Mouse (Mus musculus) cerebellum, postnatal 25 days (tissue): ENCODE data around the gene Ghrhr.

ENCODE experiments used
- DNase-seq, 2 experiments: peaks; one replicate each; pipeline ENCODE4 v3.0.0; 2021; ENCODE audit warnings: mixed read lengths in 2 of 2

Ghrhr gene

DNA sequence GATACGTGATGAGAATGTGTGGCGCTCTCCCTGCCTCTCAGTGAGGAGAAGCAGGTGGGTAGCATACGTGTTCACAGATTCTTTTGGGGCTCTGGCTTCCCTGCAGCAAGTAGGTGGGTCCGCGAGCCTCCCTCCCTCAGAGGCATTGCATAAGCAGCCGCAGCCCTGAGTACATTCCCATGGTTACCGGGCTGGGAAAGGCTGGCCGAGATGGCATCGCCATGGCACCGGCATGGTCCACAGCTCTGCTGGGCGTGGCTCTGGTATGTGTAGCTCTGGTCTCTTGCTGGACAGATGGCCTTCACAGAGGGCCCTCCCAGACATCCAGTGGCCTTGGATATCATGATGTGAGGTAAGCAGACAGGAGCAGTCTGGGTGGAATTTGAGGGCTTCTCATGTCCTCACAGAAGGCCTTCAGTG, 20.5 kb downstream of the Ghrhr start:
- DNase-seq: peak; percentile 76 to 77

DNA sequence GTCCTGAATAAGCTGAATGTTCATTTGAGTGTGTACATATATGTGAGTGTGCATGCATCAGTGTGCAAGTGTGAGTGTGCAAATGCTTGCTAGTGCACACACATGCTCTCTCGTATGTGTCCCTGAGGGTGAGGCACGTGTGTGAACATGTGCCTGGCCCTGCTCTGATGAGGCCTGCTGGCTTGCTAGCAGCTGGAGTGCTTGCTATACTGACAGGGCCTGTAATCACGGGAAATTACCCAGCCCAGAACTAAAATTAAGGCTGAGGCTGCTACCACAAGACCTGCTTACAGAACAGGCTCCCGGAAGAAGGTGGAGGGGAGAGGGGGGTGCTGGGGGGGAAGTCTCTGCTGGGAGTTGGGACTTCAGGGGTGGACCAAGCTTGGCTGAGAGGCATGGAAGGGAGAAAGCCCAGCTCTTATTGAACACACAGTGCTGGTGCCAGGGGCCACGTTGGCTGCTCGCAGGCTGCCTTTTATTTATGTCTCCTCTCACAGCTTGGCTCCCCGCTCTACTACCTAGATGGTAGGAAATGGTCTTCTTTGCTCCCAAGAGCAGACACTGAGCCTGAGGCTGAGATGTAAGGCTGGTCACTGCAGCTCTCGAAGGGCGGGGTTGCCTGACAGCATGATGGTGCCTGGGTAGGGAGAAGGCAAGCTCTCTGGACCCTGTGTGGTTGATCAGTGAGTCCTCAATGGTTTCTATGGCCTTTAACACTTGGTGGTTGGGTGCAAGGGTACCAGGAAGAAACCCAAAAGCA, 23.0 kb downstream of the Ghrhr start:
- peak; percentile 38 to 42 for DNase-seq

DNA sequence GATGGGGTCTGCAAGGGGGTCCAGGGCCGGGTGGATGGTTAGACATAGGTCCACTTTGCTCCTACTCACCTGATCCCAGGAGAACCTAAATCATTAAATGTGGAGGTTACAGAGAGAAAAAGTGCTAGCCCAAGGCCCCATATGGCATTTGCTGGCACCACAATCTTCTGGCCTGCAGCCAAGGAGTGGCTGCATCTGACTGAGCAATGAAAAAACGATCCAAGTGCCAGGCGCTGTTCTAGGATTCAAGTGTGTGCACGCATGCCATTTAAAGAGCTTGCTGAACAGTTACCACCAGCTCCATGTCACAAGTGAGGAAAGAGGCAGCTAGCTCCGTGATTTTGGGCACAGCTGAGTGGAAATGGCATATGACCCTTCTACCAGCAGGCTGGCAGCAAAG, 23.8 kb downstream of the Ghrhr start:
- DNase-seq: peak; percentile 99

DNA sequence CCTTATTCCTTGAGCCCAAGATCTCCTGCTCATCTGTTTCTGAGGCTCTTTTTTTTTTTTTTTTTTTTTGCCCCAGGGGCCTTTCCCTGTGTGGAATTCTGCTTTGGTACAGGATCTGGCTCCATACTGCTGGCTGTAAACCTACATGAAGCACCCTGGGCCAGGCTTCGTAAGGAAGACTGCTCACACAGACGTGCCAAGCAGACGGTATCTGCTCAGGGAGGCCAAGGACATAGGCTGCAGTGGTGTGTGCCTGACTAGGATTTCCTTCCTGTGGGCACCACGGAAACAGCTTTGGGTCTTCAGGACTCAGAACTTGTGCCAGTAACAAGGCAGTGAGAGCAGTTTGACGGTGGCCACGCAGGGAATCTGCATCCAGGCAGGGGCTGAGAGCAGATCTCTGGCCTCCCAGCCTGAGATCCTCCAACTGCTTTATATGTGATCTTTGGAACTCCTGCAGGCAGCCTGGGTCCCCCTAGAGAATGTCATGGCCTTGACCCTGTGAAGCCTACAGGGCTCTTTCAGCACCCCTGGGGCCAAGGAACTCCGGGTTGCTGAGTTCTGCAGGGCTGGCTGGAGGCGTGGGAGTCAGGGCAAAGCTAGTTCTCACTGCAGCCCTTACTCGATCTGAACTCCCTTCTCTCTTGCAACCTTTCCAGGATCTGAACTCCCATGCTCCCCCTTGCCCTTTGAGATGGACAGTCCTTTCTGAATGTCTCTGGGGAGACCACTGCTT, 26.1 kb downstream of the Ghrhr start:
- peak; percentile 37 to 45 for DNase-seq

DNA sequence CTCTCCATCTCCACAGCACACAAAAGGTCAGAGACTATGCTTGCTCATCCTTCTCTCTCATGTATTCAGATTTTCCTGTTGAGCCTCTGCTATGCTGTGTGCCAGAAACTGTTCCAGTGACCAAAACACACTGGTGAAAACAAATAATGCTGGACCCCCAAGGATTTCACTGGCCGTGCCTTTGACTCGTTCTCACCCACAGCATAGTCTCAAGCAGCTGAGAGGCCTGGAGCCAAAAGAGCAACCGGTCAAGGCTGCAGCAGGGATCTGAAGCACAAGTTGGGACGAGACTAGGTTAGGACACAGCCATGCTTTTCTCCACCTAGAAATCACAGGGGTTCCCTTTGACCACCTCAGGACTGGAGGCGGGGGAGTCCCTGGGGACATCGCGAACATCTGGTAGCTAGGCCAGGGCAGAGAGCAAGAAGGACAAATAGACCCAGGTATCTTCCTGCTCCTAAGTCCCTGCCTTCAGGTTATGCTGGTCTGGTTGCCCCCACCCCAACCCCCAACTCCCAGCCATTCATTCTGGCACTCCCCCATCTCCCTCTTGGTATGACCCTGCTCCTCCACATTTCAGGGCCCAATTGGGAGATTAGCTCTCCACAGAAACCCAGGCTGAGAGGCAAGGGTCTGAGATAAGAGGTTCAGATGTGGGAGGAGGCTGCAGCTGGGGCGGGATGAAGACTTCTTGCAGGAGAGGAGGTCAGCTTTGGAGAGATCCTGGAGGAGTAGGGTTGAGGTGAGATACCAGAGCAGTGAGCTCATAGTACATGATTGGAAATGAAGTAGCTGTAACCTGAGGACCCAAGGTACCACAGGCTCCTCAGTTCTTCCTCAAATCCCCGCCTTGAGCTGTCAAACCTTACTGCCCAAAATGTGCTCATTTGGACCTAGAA, 27.6 kb downstream of the Ghrhr start:
- no peak for DNase-seq

DNA sequence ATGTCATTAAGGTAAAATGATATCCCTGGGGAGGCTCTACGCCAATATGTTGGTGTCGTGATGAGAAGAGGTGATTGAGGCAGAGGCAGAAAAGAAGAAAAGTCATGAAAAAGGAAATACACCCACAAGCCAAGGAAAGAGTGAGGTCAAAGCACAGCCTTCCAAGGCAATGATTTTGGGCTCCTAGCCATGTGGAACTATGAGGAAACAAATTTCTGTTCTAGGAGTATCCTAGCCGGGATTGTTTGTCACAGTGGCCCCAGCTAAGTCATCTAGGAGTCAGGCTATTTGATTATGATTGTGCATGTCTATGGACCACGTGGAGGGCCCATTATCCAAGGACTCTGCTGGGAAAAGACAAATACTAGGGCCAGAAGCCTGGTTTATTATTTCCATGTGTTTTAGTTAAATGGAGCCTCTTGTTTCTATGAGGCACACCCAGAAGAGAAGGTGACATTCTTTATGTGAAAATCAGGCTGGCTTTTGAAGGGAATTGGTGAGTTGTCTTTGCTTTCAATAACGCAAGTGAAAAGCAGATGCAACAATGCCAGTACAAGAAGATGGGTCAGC, 28.4 kb downstream of the Ghrhr start:
- no peak for DNase-seq

DNA sequence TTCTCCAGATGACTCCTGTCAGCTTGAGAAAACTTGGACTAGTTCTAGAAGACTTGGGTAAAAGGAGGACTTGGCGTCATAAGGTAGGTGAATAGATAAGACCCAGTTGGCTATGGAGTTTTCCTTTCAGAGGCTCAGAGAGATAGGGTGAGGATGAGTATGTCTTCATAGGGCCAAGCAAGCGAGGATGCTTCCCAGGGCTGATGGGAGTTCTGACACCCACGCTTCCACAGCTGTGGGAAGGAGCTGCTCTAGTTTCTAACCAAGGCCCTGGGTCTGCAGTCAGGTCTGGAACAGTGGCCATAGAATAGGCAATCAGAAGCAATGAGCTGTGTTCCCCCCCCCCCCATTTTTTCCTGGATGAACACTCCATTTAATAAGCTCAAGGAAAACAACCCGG, 31.2 kb downstream of the Ghrhr start:
- no peak for DNase-seq

DNA sequence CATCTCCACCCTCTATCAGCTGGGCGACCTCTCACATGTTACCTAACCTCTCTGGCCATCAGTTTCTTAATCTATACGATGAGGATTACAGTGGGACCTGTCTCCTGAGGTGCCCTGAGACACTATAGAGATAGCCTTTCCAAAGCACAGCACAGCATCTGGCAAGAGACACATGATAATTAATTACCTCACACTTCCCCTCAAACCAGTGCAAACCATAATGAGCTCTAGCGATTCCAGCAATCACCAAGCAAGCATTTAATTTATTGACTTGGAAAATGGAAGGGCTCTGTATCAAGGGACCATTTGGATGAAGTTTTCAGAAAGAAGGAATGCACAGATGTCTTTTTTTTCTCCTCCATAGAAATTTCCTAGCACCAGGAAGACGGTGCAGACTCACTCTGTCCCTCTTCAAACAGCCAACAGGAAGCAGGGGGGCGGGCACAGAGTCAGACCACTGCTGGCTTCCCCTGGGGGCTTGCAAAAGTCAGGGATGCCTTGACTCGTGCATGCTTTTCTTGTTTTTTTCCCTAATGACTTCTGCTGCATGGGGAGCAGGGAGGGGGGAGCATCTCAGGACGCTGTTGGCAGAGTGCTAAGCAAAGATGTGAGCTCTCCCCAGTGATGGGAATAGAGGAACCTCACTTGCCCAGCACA, 34.2 kb downstream of the Ghrhr start:
- DNase-seq: no peak

DNA sequence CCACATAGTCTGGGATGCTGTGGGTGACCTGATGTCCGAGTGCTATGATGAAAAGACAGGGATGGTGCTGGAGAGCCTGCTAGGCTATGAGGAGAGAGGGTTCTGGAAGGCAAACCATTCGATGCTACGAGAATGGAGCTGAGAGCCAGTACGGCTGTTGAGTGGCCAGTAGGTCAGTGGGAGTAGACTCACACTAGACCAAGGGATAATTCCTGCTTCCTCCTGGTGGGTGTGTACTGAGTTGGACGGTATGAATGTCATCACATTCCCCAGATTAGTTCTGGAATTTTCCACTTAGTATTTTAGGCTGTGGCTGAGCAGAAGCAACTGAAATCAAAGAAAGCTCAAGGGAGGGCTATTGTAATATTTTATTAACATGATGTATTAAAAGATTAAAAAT, 34.9 kb downstream of the Ghrhr start:
- no peak for DNase-seq

DNA sequence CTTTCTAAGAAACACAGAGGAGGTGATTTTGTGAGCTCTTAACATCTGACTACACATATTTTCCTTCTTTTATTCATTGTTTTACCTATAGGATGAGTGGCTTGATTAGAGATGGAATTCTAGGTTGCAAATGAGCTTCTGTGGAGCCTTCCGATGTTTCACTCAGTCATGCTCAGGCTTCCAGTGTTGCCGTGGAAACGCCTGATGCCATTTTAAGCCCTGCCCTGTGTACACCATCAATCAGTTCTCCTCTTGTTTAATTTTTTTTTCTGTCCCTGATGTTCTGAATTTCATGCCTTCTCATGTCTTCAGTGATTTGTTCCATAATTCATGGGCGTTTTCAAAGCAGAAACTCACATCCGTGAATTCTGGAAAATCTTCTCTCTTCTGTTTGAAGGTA, 40.1 kb downstream of the Ghrhr start:
- no peak for DNase-seq

DNA sequence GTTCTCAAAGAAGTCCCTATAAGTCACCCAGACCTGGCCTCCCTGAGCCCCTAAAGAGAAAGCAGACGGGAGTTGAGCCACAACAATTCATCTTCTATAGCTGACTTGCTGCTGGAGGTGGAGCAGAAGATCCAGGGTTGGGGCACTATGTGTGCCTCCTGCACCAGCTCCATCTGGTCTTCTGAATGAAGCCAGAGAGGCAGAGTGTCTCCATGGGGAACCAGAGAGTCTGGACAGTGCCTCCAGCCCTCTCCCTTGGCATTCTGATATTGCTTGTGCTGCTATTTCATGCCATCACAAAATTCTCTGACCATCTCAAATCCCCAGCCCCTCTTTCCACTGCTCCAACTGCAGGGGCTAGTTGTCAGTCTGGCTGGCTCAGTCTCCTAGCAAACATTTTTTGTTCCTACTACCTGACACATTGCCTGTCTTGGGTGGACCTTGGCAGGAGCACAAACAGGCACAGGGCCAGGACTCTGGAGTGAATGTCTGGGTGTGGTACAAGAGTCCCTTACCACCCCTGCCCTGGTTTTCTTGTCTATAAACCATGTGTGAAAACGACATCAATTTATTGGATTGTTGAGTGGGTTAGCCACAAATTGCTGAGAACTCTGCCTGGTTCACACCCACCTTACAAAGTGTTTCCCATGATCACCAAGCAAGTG, 42.8 kb downstream of the Ghrhr start:
- peak; percentile 81 to 87 for DNase-seq

DNA sequence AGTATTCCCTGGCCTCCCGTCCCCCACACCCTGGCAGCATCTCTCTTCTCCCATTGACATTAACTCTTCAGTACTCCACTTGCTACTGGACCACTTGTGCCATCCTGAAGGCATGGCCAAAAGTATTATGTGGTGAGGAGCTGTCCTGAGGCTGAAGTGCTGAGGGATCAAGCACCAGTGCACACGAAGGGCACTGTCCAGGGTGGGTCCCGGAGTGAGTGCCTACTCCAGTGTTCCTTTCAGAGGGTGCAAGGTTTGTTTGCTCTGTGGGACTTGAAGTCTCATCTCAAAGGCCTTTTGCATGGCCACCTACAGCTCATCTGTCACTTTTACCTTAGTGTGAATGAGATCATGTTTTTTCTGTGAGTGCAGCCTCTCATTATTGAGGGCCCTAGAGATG, 44.3 kb downstream of the Ghrhr start:
- DNase-seq: no peak

DNA sequence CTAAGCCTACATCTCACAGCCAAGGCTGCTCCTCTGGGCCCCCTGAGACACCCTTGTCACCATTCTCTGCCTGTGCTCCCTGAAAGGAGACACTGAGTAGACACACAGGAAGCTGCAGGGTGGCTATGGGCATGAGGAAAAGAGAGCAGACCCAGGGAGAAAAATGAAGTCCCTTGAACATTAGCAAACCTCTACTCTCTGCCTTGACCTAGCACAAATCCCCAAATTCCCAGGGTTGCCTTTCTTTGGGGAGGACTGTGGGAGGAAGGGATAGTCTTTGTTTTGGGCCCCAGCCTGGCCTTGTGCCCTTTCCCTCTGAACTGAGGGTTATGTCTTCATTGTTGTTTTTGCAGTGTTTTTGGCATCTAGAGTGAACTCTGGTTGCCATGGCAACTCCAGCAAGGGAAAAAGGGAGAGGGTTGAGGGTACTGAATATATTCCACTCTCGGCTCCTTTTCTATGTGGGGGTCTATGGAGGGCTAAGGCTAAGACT, 44.8 kb downstream of the Ghrhr start:
- DNase-seq: peak in 1 of 2 experiments; percentile 21

DNA sequence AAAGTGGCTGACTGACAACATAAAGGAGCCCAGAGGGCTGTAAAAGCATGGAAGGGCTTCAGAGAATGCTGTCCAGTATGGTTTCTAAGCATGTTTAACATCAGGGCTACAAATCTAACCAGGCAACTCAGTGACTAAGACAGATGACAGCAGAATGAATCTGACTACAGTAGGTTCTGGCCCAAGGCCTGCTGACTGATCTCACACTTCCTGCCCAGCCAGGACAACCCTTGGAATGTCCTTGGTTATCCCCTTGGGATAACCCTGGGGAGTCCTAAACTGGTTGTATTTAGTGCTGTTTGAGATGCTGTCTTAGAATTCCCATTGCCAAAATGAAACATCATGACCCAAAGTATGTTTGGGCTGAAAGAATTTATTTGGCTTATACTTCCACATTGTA, 56.0 kb downstream of the Ghrhr start:
- no peak for DNase-seq

DNA sequence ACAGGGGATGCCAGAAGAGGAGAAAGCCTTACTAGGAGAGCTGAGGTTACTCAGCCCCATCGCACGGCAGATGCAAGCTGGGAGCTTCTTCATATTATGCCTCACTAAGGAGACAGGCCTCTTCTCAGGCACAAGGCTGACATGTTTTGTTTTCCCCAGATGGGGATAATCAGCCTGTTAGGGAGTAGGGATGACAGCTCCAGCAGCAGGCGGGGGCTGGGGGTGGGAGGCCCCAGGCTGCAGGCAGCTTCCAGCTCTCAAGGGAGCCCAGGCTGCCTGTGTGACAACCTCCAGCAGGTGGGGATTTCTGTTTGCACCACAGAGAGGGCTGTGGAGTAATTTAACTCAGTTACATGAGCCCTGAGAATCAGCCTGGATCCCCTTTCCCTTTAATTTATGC, 58.3 kb downstream of the Ghrhr start:
- DNase-seq: no peak

DNA sequence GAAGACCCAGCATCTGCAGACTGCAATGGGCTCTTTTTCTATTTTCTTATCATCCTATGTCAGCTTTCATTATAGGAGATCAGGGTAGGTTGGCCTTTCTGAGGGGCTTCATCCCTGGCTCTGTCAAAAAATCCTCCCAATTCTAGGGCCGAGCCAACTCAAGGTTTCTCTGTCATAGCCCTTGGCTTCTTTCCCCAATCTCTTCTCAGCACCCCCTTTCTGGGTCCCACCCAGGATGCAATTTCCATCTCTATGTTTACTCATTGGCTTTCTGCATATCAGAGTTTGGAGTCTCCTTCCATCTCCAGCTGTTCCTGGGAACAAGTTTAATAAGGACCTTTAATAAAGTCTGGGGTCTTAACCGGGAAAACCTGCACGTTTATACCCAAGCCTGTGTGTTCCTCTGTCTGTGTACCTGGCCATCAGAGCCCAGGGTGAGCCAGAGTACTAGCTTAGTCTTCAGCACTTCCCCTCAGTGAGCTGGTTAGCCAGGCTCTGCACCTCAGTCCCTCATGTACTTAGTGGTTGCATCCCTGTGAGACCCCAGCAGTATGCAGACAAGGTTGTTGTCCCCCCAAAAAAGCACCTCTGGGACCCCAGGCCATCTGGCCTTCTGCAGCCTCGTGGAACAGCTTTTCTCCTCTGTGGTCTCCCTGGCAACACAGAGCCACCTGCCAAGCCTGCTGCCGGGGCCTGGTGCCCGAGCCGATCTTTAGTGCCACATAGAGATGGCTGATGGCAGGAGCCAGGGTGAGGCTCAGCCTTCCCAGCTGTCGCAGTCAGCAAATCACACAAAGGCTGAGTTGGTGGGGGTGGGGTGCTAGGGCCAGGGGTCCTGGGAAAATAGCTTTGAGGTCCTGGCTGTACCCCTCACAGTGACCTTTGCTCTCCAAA, 59.4 kb downstream of the Ghrhr start:
- DNase-seq: peak; percentile 69 to 75

DNA sequence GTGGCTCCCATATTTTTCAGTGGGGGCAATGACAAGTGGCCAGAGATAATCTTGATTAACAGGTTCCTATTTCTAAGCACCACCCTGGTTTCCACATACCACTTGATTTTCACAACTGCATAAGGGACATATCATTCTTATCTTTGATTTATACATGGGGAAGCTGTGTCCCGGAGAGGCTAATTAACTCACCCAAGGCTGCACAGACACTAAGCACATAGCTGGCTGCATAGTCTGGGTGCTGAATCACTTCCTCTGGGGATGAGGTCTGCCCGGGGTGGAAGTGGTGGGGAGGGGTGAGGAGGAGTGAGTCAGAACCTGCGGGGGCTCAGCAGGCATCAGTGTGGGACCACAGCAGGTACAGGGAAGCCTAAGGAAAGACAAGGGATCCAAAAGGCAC, 61.8 kb downstream of the Ghrhr start:
- no peak for DNase-seq
